Mouse (Mus musculus): ENCODE measurements around the gene Actn3. TPM values are rescaled to one million over a fixed set of nuclear protein-coding genes. Genes with fewer than 3 reads are reported as not detected.

The Actn3 gene
- polyA plus RNA-seq, 1 experiment from 2014 or later, result 9.5 TPM

DNA sequence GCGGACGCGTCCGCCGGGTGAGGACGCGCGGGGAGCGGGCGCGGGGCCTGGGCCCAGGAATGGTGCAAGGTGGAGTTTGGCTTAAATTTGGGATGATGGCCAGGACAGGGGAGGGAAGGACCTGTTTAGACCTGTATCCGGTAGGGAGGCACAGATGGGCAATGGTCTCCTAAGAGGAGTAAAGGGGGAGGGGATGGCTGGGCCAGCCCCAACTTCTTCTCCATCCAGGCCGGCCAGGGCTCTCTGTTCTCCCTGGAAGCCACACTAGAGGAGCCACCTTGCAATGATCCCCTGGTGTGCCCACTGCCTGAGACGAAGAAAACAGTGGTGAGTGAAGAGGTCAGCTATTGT, 22.3 kb downstream of the Actn3 start:
- peak; percentile 42; the same call in 1 of the 2 replicates for ATAC-seq (ENCODE audit: insufficient number of reproducible peaks, low FRiP score, low TSS enrichment, low read depth)
- Histone ChIP-seq H3K4me2 (peak overlapping the region; percentile 96), H3K36me3 (0 out of 2 replicates have a peak, but pooled peaks cover 6% of the 10 kb centered on the region), H3K27ac (peak overlapping the region; percentile 9; the same call in 1 of the 2 replicates), H3K4me1 (peaks cover 14% of the 10 kb centered on the region), H3K9ac (peak overlapping the region; percentile 59), H3K27me3 (no peaks in the 10 kb centered on the region), H3K4me3 (peak overlapping the region; percentile 60), H3K9me3 (no peaks in the 10 kb centered on the region)
- WGBS, result 3% methylated on average over 14 of the region's 14 CpGs

DNA sequence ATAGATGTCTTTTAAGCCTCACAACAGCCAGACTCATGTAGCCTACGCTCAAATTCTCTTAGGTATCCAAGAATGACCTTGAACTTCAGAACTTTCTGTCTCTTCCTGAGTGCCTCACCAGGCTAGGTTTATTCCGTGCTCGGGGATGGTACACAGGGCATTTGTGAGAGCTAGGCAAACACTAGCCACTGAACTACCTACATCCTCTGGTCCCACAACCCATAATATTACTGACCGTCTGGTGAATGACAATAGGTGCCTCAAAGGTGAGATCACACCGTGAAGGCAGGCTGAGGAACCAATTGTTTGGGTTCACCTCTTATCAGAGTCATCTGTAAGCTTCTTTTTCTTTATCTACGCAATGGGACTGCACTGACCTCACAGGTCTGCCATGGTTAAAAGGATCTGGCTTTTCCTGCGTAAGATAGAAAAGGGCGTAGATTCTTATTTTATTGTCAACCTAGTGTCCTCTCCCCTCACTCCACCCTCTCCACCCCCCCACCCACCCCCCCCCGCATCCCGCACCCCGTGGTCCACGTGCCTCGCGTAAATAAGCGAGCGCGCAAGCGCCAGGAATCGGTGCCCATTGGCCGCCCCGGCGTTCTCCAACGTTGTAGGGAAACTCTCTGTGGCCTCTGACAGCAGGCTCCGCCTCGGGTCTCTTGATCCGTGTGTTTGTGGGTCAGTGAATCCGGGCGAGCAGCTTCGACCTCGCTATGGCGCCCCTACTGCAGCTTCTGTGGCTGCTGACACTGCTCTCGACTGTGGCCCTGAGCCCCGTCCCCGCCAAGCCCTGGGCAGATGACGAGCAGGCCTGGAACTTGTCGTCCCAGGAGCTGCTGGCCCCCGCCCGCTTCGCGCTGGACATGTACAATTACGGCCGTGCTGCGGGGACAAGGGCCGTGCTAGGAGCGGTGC, 22.9 kb downstream of the Actn3 start, which contains the start of gene Ctsf:
Gene Ctsf (plus strand): TSS at position 579 of the 918 bp plus-strand sequence.
- Histone ChIP-seq H3K4me2 (peak within 1 kb of the TSS; percentile 96), H3K9ac (peak within 1 kb of the TSS; percentile 59), H3K27me3 (no peaks in the 10 kb centered on the region), H3K27ac (peak within 1 kb of the TSS; percentile 9; the same call in 1 of the 2 replicates), H3K4me3 (peak within 1 kb of the TSS; percentile 60), H3K4me1 (peaks cover 14% of the 10 kb centered on the region), H3K9me3 (no peaks in the 10 kb centered on the region), H3K36me3 (0 out of 2 replicates have a peak, but pooled peaks cover under 1% of the 10 kb centered on the region)
- WGBS, result 3% methylated on average over 44 of the region's 45 CpGs
- ATAC-seq (ENCODE audit: insufficient number of reproducible peaks, low FRiP score, low TSS enrichment, low read depth), result peak; percentile 68

DNA sequence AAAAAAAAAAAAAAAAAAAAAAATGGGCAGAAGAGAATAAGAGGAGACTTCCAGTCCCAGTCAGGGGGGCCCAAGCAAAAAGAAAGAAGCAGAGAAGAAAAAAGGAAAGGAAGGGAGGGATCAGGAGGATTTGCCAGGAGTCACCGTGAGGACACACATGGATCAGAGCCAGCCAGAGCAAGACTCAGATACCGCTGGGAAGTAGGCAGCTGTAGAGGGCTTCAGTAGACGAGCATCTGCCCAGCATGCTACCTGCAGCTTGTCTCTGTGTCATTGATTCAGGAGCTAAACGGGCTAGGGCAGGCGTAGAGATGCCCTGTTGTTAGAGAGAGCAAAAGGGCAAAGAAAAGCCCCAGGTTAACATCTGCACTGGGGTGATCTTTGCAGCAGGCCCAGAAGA, 27.4 kb downstream of the Actn3 start:
- no peak overlapping the region for H3K27ac ChIP-seq
- no peak for ATAC-seq (ENCODE audit: insufficient number of reproducible peaks, low FRiP score, low TSS enrichment, low read depth)
- no peak overlapping the region for H3K4me3 ChIP-seq
- H3K27me3 ChIP-seq, result peaks cover 3% of the 10 kb centered on the region; the same call in 1 of the 2 replicates
- H3K9me3 ChIP-seq, result no peaks in the 10 kb centered on the region
- H3K4me2 ChIP-seq, result no peak overlapping the region
- no peak overlapping the region for H3K9ac ChIP-seq
- peaks cover 7% of the 10 kb centered on the region for H3K4me1 ChIP-seq
- WGBS, result 43% methylated on average over 5 of the region's 5 CpGs
- H3K36me3 ChIP-seq, result no peaks in the 10 kb centered on the region

DNA sequence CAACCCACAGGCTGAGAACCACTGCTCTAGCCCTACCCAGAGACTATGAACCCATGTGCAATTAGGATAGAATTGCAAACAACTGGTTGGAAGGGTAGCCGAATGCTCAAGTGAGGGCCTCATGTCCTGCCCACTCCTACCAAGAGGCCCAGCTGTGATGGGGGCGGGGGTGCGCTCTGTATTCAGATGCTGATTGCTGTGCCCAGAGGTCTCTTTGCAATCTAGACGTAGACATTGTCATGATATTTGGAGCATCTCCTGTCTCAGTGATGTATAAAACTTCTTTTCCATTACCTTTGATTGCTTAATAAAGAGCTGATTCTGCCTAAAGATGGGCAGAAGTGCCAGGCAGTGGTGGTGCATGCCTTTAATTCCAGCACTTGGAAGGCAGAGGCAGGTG, 27.9 kb downstream of the Actn3 start:
- no peak overlapping the region for H3K9ac ChIP-seq
- 51% methylated on average over 4 of the region's 4 CpGs for WGBS

DNA sequence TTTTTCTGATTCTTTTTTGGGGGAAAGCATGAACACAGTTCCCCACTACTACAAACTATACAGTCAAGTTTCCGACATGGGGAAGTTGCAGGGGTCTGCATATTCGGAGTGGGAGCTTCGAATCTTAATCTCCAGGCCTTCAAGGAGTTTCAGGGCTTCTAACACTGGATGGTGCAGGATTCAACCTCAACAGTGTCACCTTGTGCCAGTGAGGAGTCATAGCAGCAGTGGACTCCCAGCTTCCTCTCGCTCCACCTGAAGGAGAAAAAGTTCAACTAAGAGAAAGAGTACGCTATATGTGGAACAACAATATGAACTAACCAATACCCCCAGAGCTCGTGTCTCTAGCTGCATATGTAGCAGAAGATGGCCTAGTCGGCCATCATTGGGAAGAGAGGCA, 30.2 kb downstream of the Actn3 start:
- no peak overlapping the region for H3K4me3 ChIP-seq
- H3K36me3 ChIP-seq, result no peaks in the 10 kb centered on the region
- H3K27ac ChIP-seq, result no peak overlapping the region
- H3K4me2 ChIP-seq, result no peak overlapping the region
- H3K9me3 ChIP-seq, result no peaks in the 10 kb centered on the region
- no peak for ATAC-seq (ENCODE audit: insufficient number of reproducible peaks, low FRiP score, low TSS enrichment, low read depth)
- H3K4me1 ChIP-seq, result no peaks in the 10 kb centered on the region
- peaks cover 4% of the 10 kb centered on the region; the same call in 1 of the 2 replicates for H3K27me3 ChIP-seq
- WGBS, result 35% methylated on average over 7 of the region's 7 CpGs
- H3K9ac ChIP-seq, result no peak overlapping the region

More for the DNA sequence above, 27.9 kb downstream of the Actn3 start:
- Histone ChIP-seq H3K9me3 (no peaks in the 10 kb centered on the region), H3K4me3 (no peak overlapping the region), H3K27ac (no peak overlapping the region), H3K27me3 (peaks cover 4% of the 10 kb centered on the region; the same call in 1 of the 2 replicates), H3K36me3 (no peaks in the 10 kb centered on the region), H3K4me2 (no peak overlapping the region), H3K4me1 (0 out of 2 replicates have a peak, but pooled peaks cover 4% of the 10 kb centered on the region)
- no peak for ATAC-seq (ENCODE audit: insufficient number of reproducible peaks, low FRiP score, low TSS enrichment, low read depth)

DNA sequence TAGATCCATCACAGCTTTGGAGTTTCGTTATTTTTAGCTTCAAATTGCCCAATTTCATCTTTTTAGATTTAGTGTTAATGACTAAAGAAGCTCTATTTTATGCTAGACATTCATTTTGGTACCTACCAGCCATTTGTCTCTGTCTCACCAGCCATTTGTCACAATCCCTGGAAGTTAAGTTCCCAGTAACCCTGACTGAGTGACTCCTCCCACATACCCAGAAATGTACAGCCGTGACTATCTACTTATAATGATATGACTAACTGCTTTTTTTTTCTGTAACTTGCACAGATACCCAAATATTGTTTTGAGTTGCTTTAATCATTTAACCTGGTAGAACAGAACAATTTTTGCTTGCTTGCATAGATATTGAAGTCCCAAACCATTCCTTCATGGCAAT, 31.9 kb downstream of the Actn3 start:
- H3K27me3 ChIP-seq, result peaks cover 19% of the 10 kb centered on the region
- no peak overlapping the region for H3K4me3 ChIP-seq
- no peak overlapping the region for H3K9ac ChIP-seq
- H3K9me3 ChIP-seq, result no peaks in the 10 kb centered on the region
- 60% methylated on average over 2 of the region's 2 CpGs for WGBS
- H3K27ac ChIP-seq, result no peak overlapping the region
- no peaks in the 10 kb centered on the region for H3K4me1 ChIP-seq
- H3K36me3 ChIP-seq, result no peaks in the 10 kb centered on the region
- ATAC-seq (ENCODE audit: insufficient number of reproducible peaks, low FRiP score, low TSS enrichment, low read depth), result no peak
- no peak overlapping the region for H3K4me2 ChIP-seq

DNA sequence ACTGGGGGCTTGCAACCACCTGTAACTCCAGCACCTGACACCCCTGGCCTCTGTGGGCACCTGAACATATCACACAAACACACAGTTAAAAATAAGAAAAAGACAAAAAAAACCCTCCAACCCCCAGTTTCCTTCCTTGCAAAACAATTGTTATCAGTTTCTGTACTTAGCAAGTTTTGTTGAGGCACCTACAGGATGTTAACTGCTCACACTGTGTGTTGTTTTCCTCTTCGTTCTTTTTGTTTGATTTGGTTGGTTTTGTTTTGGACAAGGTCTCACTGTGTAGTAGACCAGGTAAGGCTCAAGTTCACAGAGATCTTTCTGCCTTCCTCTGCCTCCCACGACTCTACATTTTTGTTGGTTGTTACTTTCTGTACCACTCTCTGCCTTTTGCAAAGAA, 35.1 kb downstream of the Actn3 start:
- H3K9me3 ChIP-seq, result no peaks in the 10 kb centered on the region
- no peak for ATAC-seq (ENCODE audit: insufficient number of reproducible peaks, low FRiP score, low TSS enrichment, low read depth)
- no peak overlapping the region for H3K4me2 ChIP-seq
- H3K36me3 ChIP-seq, result no peaks in the 10 kb centered on the region
- no peak overlapping the region for H3K9ac ChIP-seq
- 60% methylated on average over 2 of the region's 2 CpGs for WGBS
- no peak overlapping the region for H3K27ac ChIP-seq
- peaks cover 32% of the 10 kb centered on the region for H3K27me3 ChIP-seq
- peaks cover 16% of the 10 kb centered on the region for H3K4me1 ChIP-seq
- H3K4me3 ChIP-seq, result no peak overlapping the region

DNA sequence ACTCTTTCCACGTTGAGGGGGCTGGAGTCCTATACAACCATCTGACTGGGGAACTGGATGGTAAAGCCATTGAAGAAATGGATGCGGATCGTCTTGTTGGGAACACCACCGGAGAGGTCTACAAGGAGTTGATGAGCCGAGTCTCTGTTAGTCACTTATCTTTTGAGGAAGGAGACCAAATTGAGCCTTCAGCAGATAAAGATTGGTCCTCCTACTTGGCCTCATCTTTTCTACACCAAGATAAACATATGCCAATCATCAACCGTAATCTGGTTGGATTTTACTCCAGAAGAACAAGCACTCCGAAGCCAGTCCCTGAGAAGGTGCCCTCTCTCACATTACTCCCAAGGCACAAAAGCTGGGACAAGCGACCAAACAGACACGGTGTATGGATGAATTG, 36.9 kb downstream of the Actn3 start:
- Histone ChIP-seq H3K27ac (no peak overlapping the region), H3K4me1 (peaks cover 16% of the 10 kb centered on the region), H3K4me2 (no peak overlapping the region), H3K4me3 (no peak overlapping the region), H3K27me3 (peaks cover 32% of the 10 kb centered on the region), H3K9me3 (no peaks in the 10 kb centered on the region), H3K36me3 (no peaks in the 10 kb centered on the region), H3K9ac (no peak overlapping the region)
- no peak for ATAC-seq (ENCODE audit: insufficient number of reproducible peaks, low FRiP score, low TSS enrichment, low read depth)
- 85% methylated on average over 9 of the region's 9 CpGs for WGBS

DNA sequence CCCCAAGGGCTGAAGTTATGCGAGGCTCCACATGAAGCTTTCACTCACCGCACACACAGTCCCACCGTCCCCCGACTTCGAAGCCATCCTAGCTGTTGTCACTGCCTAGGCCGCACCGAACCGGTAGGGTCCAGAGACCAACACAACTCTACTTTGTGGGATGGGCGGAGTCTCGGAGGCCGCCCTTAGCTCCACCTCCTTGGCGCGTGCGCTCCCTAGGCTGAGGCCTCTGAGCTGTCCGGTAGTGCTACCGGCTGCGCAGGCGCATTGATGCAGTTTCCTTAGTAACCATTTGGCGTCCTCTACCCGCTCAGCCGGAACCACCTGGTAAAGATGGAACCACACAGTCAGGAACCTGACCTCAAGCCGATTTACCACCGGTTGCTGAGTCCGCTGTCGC, 38.6 kb downstream of the Actn3 start, which contains the start of the genes Ccs and Ccdc87:
Gene Ccs (minus strand): TSS at position 184 of the 400 bp plus-strand sequence.
Gene Ccdc87 (plus strand): TSS at position 218 of the 400 bp plus-strand sequence.
- Histone ChIP-seq H3K9me3 (no peaks in the 10 kb centered on the region), H3K9ac (peak within 1 kb of the TSS; percentile 66), H3K27ac (0 out of 2 replicates have a peak within 1 kb of the TSS, but pooled peaks have one; percentile 3), H3K4me3 (peak within 1 kb of the TSS; percentile 63), H3K36me3 (no peaks in the 10 kb centered on the region), H3K4me1 (peaks cover 16% of the 10 kb centered on the region), H3K4me2 (peak within 1 kb of the TSS; percentile 97), H3K27me3 (peaks cover 28% of the 10 kb centered on the region)
- WGBS, result under 1% methylated on average over 25 of the region's 25 CpGs
- peak; percentile 95 for ATAC-seq (ENCODE audit: insufficient number of reproducible peaks, low FRiP score, low TSS enrichment, low read depth)

DNA sequence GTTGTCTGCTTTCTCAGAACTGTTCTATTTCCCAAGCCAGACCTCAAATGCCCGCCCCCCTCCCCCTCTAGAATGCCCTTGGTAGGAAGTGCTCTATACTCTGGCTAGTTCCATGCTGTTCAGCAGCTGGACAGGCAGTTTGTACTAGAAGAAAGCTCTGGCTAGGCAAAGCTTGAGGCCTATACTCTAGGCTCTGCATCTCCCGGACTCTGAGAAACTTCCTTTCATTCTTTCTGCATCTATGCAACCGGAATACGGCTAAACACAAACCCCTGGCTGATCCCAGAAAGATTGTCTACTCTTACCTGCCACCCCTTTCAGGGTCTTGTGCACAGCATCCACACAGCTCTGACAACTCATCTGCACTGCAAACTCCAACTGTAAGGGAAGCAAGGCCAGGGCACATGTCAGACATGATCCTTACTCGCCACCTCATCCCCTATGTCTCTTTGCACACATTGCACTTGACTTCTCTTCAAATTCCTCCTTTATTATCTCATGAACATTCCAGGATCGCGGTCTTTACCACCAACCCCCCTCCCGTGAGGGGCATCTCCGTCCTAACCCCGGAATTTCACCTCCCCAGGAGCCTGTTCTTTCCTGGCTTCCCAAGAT, 39.1 kb downstream of the Actn3 start:
- peak overlapping the region; percentile 63 for H3K4me3 ChIP-seq
- peaks cover 28% of the 10 kb centered on the region for H3K27me3 ChIP-seq
- H3K9ac ChIP-seq, result peak overlapping the region; percentile 66
- H3K4me2 ChIP-seq, result peak overlapping the region; percentile 97
- peaks cover 16% of the 10 kb centered on the region for H3K4me1 ChIP-seq
- no peak for ATAC-seq (ENCODE audit: insufficient number of reproducible peaks, low FRiP score, low TSS enrichment, low read depth)
- H3K9me3 ChIP-seq, result no peaks in the 10 kb centered on the region
- 31% methylated on average over 10 of the region's 10 CpGs for WGBS
- H3K27ac ChIP-seq, result 0 out of 2 replicates have a peak overlapping the region, but pooled peaks have one; percentile 3
- no peaks in the 10 kb centered on the region for H3K36me3 ChIP-seq

DNA sequence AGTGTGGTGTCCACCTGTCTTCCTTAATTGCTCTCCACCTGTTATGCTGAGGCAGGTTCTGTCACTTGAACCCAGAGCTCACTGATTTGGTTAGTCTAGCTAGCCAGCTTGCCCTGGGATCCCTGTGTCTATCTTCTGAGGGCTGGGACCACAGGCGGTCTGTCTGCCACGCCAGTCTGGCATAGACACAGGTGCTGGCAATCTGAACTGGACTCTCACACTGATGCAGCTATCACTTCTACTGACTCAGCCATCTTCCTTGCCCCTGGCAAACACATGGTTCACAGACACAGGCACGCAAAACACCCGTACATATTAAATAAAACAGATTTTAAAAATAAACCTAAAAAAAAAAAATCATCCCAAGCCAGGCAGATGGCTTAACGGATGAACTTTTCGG, 40.7 kb downstream of the Actn3 start:
- Histone ChIP-seq H3K9ac (no peak overlapping the region), H3K27ac (no peak overlapping the region), H3K9me3 (no peaks in the 10 kb centered on the region), H3K36me3 (peaks cover 7% of the 10 kb centered on the region; the same call in 1 of the 2 replicates), H3K4me1 (peaks cover 16% of the 10 kb centered on the region), H3K4me3 (no peak overlapping the region), H3K27me3 (peaks cover 25% of the 10 kb centered on the region), H3K4me2 (no peak overlapping the region)
- 95% methylated on average over 6 of the region's 6 CpGs for WGBS
- no peak for ATAC-seq (ENCODE audit: insufficient number of reproducible peaks, low FRiP score, low TSS enrichment, low read depth)

All from limb, embryonic 15.5 days (tissue).